Mouse (Mus musculus) MEL (cell line): ENCODE data around the gene Ogdhl. TPM values are rescaled to one million over a fixed set of nuclear protein-coding genes. Genes with fewer than 3 reads are reported as not detected.
A peak's percentile ranks its signal among the peaks of the same experiment; 100 is the strongest.

Experiments
- DNase-seq: peaks from one replicate; pipeline ENCODE4 v3.0.0; 2011; ENCODE audit warnings: low read depth, low spot score
- H3K27ac ChIP-seq: 2 replicates; pipeline ENCODE4 v1.5.1; 2012; ENCODE audit warnings: low read depth, mild to moderate bottlenecking, control low read depth, low read length, moderate library complexity; ENCODE audit not compliant: control insufficient read depth
- H3K27me3 ChIP-seq, 2 experiments: fragments of 150-350 bp in 1 of 2; sonication (generic) in 1 of 2; 2 replicates each; pipeline ENCODE4 v1.6.1; 2012; ENCODE audit warnings: low read length in 2 of 2, mild to moderate bottlenecking in 2 of 2, improper control_type of control experiment in 1 of 2, moderate library complexity in 1 of 2; ENCODE audit not compliant: insufficient read depth in 2 of 2, control insufficient read depth in 1 of 2
- H3K36me3 ChIP-seq, 2 experiments: 2 replicates each; pipeline ENCODE4 v1.6.1; 2012 to 2014; ENCODE audit warnings: low read length in 2 of 2, improper control_type of control experiment in 1 of 2, inconsistent platforms in 1 of 2, mild to moderate bottlenecking in 1 of 2; ENCODE audit not compliant: insufficient read depth in 2 of 2, control insufficient read depth in 1 of 2
- H3K4me1 ChIP-seq, 2 experiments: fragments of 150-350 bp in 1 of 2; sonication (generic) in 1 of 2; 2 replicates each; pipeline ENCODE4 v1.6.1; 2012; ENCODE audit warnings: low read length in 2 of 2, improper control_type of control experiment in 1 of 2, mild to moderate bottlenecking in 1 of 2; ENCODE audit not compliant: insufficient read depth in 2 of 2, control insufficient read depth in 1 of 2
- H3K4me3 ChIP-seq, 2 experiments: fragments of 150-350 bp in 1 of 2; sonication (generic) in 1 of 2; 2 replicates each; pipeline ENCODE4 v1.5.1; 2012; ENCODE audit warnings: low read depth in 2 of 2, low read length in 2 of 2, mild to moderate bottlenecking in 2 of 2, moderate library complexity in 2 of 2, control low read depth in 1 of 2, improper control_type of control experiment in 1 of 2; ENCODE audit not compliant: control insufficient read depth in 1 of 2, insufficient read depth in 1 of 2
- H3K79me2 ChIP-seq: 2 replicates; pipeline ENCODE4 v1.6.1; 2012; ENCODE audit warnings: mild to moderate bottlenecking, low read length, moderate library complexity; ENCODE audit not compliant: control insufficient read depth, poor library complexity, insufficient read depth
- H3K9ac ChIP-seq: 2 replicates; pipeline ENCODE4 v1.6.1; 2012; ENCODE audit warnings: low read depth, mild to moderate bottlenecking, control low read depth, low read length, moderate library complexity; ENCODE audit not compliant: control insufficient read depth, poor library complexity, severe bottlenecking
- H3K9me3 ChIP-seq: fragments of 150-350 bp; sonication (generic); replicated peaks from 2 replicates; pipeline ENCODE4 v1.6.1; 2012; ENCODE audit warnings: mild to moderate bottlenecking, low read length, improper control_type of control experiment, moderate library complexity; ENCODE audit not compliant: insufficient read depth
- CHD1 ChIP-seq: IDR thresholded peaks from 2 replicates; pipeline ENCODE4 v1.6.1; 2012; ENCODE audit warnings: low read depth, mild to moderate bottlenecking, inconsistent platforms, low read length, improper control_type of control experiment
- CHD2 ChIP-seq: IDR thresholded peaks from 2 replicates; pipeline ENCODE4 v1.6.1; 2011; ENCODE audit warnings: low read length, improper control_type of control experiment
- CTCF ChIP-seq, 3 experiments: IDR thresholded peaks in 2 of 3; conservative IDR thresholded peaks in 1 of 3; 2 replicates each; pipeline ENCODE4 v1.5.1; 2011 to 2012; ENCODE audit warnings: low read length in 3 of 3, low read depth in 2 of 3, mild to moderate bottlenecking in 2 of 3, improper control_type of control experiment in 1 of 3, inconsistent platforms in 1 of 3, mixed read lengths in 1 of 3, moderate library complexity in 1 of 3; ENCODE audit not compliant: control insufficient read depth in 1 of 3, insufficient read depth in 1 of 3, poor library complexity in 1 of 3, severe bottlenecking in 1 of 3
- E2F4 ChIP-seq: IDR thresholded peaks from 2 replicates; pipeline ENCODE4 v1.6.1; 2011; ENCODE audit warnings: low read depth, low read length, improper control_type of control experiment, borderline replicate concordance
- ETS1 ChIP-seq: IDR thresholded peaks from 2 replicates; pipeline ENCODE4 v1.6.1; 2012; ENCODE audit warnings: low read depth, mild to moderate bottlenecking, inconsistent platforms, low read length, improper control_type of control experiment, moderate library complexity
- GATA1 ChIP-seq: IDR thresholded peaks from 2 replicates; pipeline ENCODE4 v1.6.1; 2011; ENCODE audit warnings: low read depth, low read length, improper control_type of control experiment
- HCFC1 ChIP-seq: IDR thresholded peaks from 2 replicates; pipeline ENCODE4 v1.6.1; 2012; ENCODE audit warnings: low read depth, mild to moderate bottlenecking, inconsistent platforms, low read length, improper control_type of control experiment, moderate library complexity
- KAT2A ChIP-seq: conservative IDR thresholded peaks from 2 replicates; pipeline ENCODE4 v1.6.1; 2012; ENCODE audit warnings: low read depth, low read length, improper control_type of control experiment, inconsistent platforms
- MAFK ChIP-seq: IDR thresholded peaks from 2 replicates; pipeline ENCODE4 v1.6.1; 2011; ENCODE audit warnings: low read depth, mild to moderate bottlenecking, low read length, improper control_type of control experiment, borderline replicate concordance
- MAX ChIP-seq: IDR thresholded peaks from 2 replicates; pipeline ENCODE4 v1.6.1; 2011; ENCODE audit warnings: low read length, improper control_type of control experiment
- MAZ ChIP-seq: IDR thresholded peaks from 2 replicates; pipeline ENCODE4 v1.6.1; 2012; ENCODE audit warnings: low read depth, mild to moderate bottlenecking, inconsistent platforms, low read length, improper control_type of control experiment
- MXI1 ChIP-seq: IDR thresholded peaks from 2 replicates; pipeline ENCODE4 v1.6.1; 2011; ENCODE audit warnings: mild to moderate bottlenecking, low read depth, low read length, improper control_type of control experiment
- MYB ChIP-seq: IDR thresholded peaks from 2 replicates; pipeline ENCODE4 v1.6.1; 2011; ENCODE audit warnings: mild to moderate bottlenecking, low read depth, low read length, improper control_type of control experiment
- MYC ChIP-seq: IDR thresholded peaks from 2 replicates; pipeline ENCODE4 v1.6.1; 2011; ENCODE audit warnings: low read depth, mild to moderate bottlenecking, low read length, improper control_type of control experiment, moderate library complexity
- NELFE ChIP-seq: IDR thresholded peaks from 2 replicates; pipeline ENCODE4 v1.6.1; 2011; ENCODE audit warnings: low read depth, low read length, improper control_type of control experiment
- NRF1 ChIP-seq: IDR thresholded peaks from 2 replicates; pipeline ENCODE4 v1.6.1; 2014; ENCODE audit warnings: low read depth, mild to moderate bottlenecking, inconsistent platforms, low read length, improper control_type of control experiment, moderate library complexity; ENCODE audit not compliant: poor library complexity, insufficient read depth, severe bottlenecking
- POLR2A ChIP-seq, 2 experiments: IDR thresholded peaks; 2 replicates each; pipeline ENCODE4 v1.6.1; 2011 to 2012; ENCODE audit warnings: low read length in 2 of 2, mild to moderate bottlenecking in 2 of 2, control low read depth in 1 of 2, improper control_type of control experiment in 1 of 2, low read depth in 1 of 2, moderate library complexity in 1 of 2; ENCODE audit not compliant: control insufficient read depth in 1 of 2, insufficient read depth in 1 of 2, poor library complexity in 1 of 2
- RAD21 ChIP-seq: IDR thresholded peaks from 2 replicates; pipeline ENCODE4 v1.6.1; 2011; ENCODE audit warnings: mild to moderate bottlenecking, low read depth, low read length, improper control_type of control experiment
- TAL1 ChIP-seq: IDR thresholded peaks from 2 replicates; pipeline ENCODE4 v1.6.1; 2012; ENCODE audit warnings: mild to moderate bottlenecking, inconsistent platforms, low read length, moderate library complexity, mixed read lengths
- TBP ChIP-seq: IDR thresholded peaks from 2 replicates; pipeline ENCODE4 v1.8.0; 2011; ENCODE audit warnings: low read depth, low read length, improper control_type of control experiment
- TCF12 ChIP-seq: IDR thresholded peaks from 2 replicates; pipeline ENCODE4 v1.6.1; 2014; ENCODE audit warnings: low read depth, mild to moderate bottlenecking, inconsistent platforms, low read length, improper control_type of control experiment, moderate library complexity
- UBTF ChIP-seq: IDR thresholded peaks from 2 replicates; pipeline ENCODE4 v1.6.1; 2012; ENCODE audit warnings: low read depth, mild to moderate bottlenecking, inconsistent platforms, low read length, improper control_type of control experiment, moderate library complexity, borderline replicate concordance; ENCODE audit not compliant: insufficient read depth
- USF1 ChIP-seq: IDR thresholded peaks from 2 replicates; pipeline ENCODE4 v1.6.1; 2014; ENCODE audit warnings: low read depth, mild to moderate bottlenecking, inconsistent platforms, low read length, improper control_type of control experiment, moderate library complexity
- USF2 ChIP-seq, 2 experiments: IDR thresholded peaks; 2 replicates each; pipeline ENCODE4 v1.6.1; 2011 to 2012; ENCODE audit warnings: improper control_type of control experiment in 2 of 2, low read length in 2 of 2, borderline replicate concordance in 1 of 2, inconsistent platforms in 1 of 2, low read depth in 1 of 2, mild to moderate bottlenecking in 1 of 2; ENCODE audit not compliant: insufficient read depth in 1 of 2
- ZKSCAN1 ChIP-seq: IDR thresholded peaks from 2 replicates; pipeline ENCODE4 v1.6.1; 2012; ENCODE audit warnings: low read depth, mild to moderate bottlenecking, inconsistent platforms, low read length, improper control_type of control experiment, moderate library complexity
- ZMIZ1 ChIP-seq: IDR thresholded peaks from 2 replicates; pipeline ENCODE4 v1.6.1; 2012; ENCODE audit warnings: low read depth, mild to moderate bottlenecking, inconsistent platforms, low read length, improper control_type of control experiment, moderate library complexity
- ZNF384 ChIP-seq: IDR thresholded peaks from 2 replicates; pipeline ENCODE4 v1.6.1; 2012; ENCODE audit warnings: low read depth, mild to moderate bottlenecking, inconsistent platforms, low read length, improper control_type of control experiment
- polyA plus RNA-seq, 2 experiments: library from polyadenylated mRNA; stranded (reverse) in 1 of 2; unstranded in 1 of 2; fragments of >175 nt in 1 of 2; fragments of >200 nt in 1 of 2; gene quantifications; 2 replicates each; pipeline versions ENCODE4 v1.2.1 to v1.2.4; 2012; ENCODE audit warnings: low replicate concordance in 2 of 2, low read depth in 1 of 2; ENCODE audit not compliant: insufficient read length in 2 of 2, insufficient read depth in 1 of 2, missing spikeins in 1 of 2
- total RNA-seq: library from RNA; depleted of rRNA; stranded (reverse); fragments of 300-350 nt; gene quantifications from 2 replicates; pipeline ENCODE4 v1.2.3, GENCODE M21; 2012

Gene Ogdhl
- total and polyA plus RNA-seq, 3 experiments: 9.4 to 12.6 TPM; not detected in 1

GRCm38 (mm10) chr14:32381619-32382018 lies 59.8 kb downstream of the Ogdhl start:
- Histone ChIP-seq H3K9me3 (no peaks in the 10 kb centered on the region), H3K4me3 (no peak overlapping the region), H3K9ac (no peak overlapping the region), H3K79me2 (no peaks in the 10 kb centered on the region), H3K36me3 (no peaks in the 10 kb centered on the region), H3K27me3 (peaks cover 5 to 7% of the 10 kb centered on the region in 2 experiments; a peak in 2 of 4 replicates), H3K4me1 (no peaks in the 10 kb centered on the region), H3K27ac (no peak overlapping the region)
- TF ChIP-seq MAFK (no peak), MAZ (no peak), ETS1 (no peak), HCFC1 (no peak), UBTF (no peak), USF1 (no peak), TBP (no peak), ZKSCAN1 (no peak), E2F4 (no peak), CHD2 (no peak), MXI1 (no peak), CHD1 (no peak), KAT2A (no peak), MYB (no peak), RAD21 (no peak), NRF1 (no peak), ZMIZ1 (no peak), GATA1 (no peak), MAX (no peak), POLR2A (IDR thresholded peaks at IDR 0.05; ENCODE audit: control insufficient read depth in 1 of 2, insufficient read depth in 1 of 2, low read depth in 1 of 2, low read length in 2 of 2, poor library complexity in 1 of 2) (no peak)
- no peak for DNase-seq

GRCm38 (mm10) chr14:32388196-32388595 lies 66.4 kb downstream of the Ogdhl start, which contains the start of gene 1700024G13Rik:
Gene 1700024G13Rik (minus strand): TSS chr14:32388391.
- Histone ChIP-seq H3K36me3 (no peaks in the 10 kb centered on the region), H3K27me3 (peaks cover 2 to 3% of the 10 kb centered on the region in 2 experiments; a peak in 1 of 4 replicates), H3K9ac (no peak within 1 kb of the TSS), H3K9me3 (no peaks in the 10 kb centered on the region), H3K4me1 (no peaks in the 10 kb centered on the region), H3K27ac (no peak within 1 kb of the TSS), H3K4me3 (no peak within 1 kb of the TSS), H3K79me2 (no peaks in the 10 kb centered on the region)
- peak; percentile 37 for DNase-seq
- TF ChIP-seq POLR2A (IDR thresholded peaks at IDR 0.05; ENCODE audit: control insufficient read depth in 1 of 2, insufficient read depth in 1 of 2, low read depth in 1 of 2, low read length in 2 of 2, poor library complexity in 1 of 2): no peak
- TF ChIP-seq CTCF (IDR thresholded peaks at IDR 0.05 in 2 of 3, conservative IDR thresholded peaks at IDR 0.05 in 1 of 3; ENCODE audit: control insufficient read depth in 1 of 3, insufficient read depth in 1 of 3, low read depth in 2 of 3, low read length in 3 of 3, poor library complexity in 1 of 3, severe bottlenecking in 1 of 3): no peak
- TF ChIP-seq UBTF: no peak
- TF ChIP-seq USF2 (IDR thresholded peaks at IDR 0.05; ENCODE audit: borderline replicate concordance in 1 of 2, insufficient read depth in 1 of 2, low read depth in 1 of 2, low read length in 2 of 2): no peak
- no peak for TF ChIP-seq TCF12
- no peak for TF ChIP-seq CHD2
- TF ChIP-seq MXI1: no peak
- no peak for TF ChIP-seq ZNF384
- TF ChIP-seq NELFE: no peak
- TF ChIP-seq MAFK: no peak
- TF ChIP-seq NRF1: no peak
- no peak for TF ChIP-seq TAL1
- no peak for TF ChIP-seq ZKSCAN1
- TF ChIP-seq MAZ: no peak
- no peak for TF ChIP-seq MYC
